Mouse (Mus musculus): Measurements from ENCODE around the gene Gm9112.
"Not testable (repeated sequence)": the region's sequence is repeated elsewhere in the genome, so short reads cannot be mapped to it uniquely, and the experiment has no call there.

The Gm9112 gene

DNA sequence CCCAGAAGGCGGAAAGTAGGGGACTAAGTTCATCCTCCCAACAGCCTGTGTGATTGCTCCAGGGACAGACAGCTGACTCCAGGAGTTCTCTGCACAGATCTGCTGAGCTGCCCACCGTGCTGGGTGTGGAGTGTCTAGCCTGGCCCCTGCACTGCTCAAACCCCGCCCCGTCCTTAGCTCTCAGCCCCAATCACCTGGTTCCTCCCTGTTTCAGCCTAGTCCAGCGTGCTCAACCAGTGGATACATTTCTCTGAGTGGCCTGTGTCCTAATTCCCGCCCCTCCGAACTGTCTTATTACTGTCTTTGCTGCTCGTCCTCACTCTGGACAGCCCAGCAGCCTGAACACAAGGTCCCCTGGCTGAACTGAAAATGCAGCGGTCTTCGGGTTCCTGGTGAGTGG lies at the start of gene Gm9112, which contains the start of gene Dmrtc1b:
Gm9112 (minus strand) TSS at position 101 of the 400 bp plus-strand sequence.
Dmrtc1b (plus strand) TSS at position 331 of the 400 bp plus-strand sequence.
- DNase-seq = not testable (repeated sequence)

DNA sequence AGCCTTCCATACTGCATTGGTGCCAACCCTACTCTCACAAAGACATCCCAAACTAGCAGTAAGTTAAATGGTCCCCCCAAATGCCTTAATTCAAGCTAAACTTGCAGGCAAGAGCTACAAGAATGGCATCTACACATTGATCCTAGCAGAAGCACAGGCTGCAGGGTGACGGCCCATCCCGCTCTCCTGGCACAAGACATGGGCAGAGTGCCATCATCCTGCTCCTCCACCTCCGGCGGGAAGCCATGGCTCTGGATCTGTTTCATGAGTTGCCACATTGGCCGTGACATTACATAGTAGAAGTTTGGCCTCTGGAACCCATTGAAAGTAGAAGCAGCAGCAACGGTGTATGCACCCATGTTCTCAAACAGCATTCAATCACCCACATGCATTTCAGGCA lies 16.8 kb upstream of the Gm9112 start:
- DNase-seq = not testable (repeated sequence)

DNA sequence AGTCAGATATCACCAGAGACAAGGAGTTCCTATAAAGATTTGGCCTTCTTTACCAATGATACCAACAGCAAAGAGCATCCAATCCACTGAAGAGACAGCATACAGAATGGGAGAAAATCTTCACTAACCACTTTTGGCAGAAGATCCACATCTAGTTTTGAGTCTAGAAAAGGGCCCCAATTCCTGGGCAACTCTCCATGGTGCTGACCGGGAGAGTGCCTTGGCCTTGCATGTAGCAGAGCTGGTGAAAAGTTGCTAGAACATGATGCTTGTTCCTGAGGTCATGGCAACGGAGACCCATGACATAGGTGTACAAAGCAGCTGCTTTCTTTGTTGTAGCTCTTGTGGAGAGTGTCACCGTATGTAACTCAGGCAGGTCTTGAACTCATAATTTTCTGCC lies 6.8 kb downstream of the Gm9112 start:
- not testable (repeated sequence) for DNase-seq

DNA sequence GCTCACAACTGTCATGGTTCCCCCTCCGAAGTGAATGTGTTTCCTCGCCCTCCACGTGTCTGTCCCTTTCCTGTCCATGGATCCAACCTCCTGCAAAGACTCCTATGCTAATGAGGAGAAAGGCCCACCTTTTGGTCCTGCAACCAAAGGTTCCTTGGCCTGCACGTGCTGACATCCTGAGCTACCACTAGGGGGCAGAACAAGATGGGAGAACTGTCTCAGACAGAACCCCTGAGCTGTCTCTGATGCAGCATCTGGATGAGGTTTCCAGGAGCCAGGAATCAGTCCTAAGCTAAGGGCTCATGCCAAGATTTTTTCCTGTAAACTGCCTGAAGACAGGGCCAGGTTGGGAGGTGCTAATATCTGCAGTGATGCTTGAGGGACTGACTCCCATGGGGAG lies 18.2 kb downstream of the Gm9112 start:
- DNase-seq = not testable (repeated sequence)

DNA sequence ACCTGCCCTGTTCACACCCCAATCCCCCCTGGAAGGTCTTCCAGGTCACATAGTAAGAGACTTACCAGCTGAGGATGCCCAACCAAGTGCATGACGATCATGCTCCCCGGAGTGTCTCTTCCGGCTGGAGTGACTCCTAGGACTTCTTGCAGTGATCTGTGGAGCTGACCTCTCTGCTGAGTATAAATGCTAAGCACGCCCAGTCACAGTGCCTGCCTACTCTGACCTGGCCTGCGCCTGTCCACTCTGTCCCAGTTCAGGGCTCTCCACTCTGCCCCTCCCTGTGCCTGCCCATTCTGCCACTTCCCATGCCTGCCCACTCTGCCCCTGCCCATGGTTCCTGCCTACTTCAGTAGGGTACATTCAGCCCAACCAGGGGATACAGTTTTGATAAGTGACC lies 20.6 kb downstream of the Gm9112 start, which contains the start of gene Gm3880:
Gm3880 (minus strand) TSS at position 101 of the 400 bp plus-strand sequence.
- not testable (repeated sequence) for DNase-seq

DNA sequence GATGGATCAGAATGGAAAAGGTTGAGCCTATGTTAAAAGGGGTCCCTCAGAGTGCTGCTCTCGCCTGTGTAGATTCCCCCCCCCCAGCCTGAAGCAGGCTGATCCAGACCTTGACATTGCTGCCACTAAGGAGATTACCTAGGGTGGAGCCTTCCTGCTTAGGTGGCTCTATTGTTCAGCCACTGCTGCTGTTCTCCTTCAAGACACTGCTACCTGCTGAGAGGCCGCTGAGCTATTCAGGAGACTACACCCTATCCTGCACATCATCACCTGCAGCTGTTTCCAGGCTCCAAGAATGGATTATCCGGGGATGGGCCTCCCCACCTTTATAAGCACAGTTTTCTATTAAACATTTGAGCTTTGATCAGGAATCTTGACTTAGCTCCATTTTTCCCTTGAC lies 22.7 kb downstream of the Gm9112 start:
- DNase-seq = not testable (repeated sequence)

DNA sequence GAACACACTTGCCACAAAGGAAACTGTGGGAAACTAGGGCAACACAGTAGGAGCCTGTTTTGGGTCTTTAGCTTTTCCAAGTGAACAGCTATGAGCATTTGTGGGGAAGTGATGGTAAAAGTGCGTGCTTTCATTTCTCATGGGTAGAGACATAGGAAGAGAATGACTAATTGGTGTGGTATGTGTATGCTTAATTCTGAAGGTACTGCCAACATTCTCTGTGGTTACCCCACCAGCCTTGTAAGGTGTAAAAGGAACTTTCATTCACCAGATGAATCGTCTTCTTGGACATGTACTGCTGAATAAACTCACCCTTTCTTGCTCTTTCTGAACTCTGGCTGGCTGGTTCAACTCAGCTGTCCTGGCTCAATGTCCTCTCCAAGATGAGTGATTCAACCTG lies 40.8 kb downstream of the Gm9112 start:
- no peak for DNase-seq

DNA sequence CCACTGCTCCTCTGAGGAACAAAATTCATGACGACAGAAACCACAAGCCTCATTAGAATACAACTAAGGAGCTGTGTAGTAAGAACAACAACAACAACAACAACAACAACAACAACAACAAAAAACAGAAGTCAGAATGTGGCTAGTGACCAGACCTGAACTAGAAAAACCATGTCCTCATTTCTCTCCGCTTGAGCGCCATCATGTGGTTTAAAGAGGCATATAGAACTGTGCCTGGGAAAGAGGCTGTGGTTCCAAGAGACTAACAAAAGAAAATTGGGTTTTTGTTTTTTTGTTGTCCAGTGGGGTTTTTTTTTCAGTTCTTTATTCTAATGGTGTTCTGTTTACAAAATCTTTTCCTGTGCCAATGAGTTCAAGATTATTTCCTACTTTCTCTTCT lies 46.7 kb downstream of the Gm9112 start:
- no peak for DNase-seq
